Mouse (Mus musculus) intestine, embryonic 14.5 days (tissue): Measurements from ENCODE around the gene Scn4b. TPM values are rescaled to one million over a fixed set of nuclear protein-coding genes. Genes with fewer than 3 reads are reported as not detected.

Experiments
- ATAC-seq: fragments of 200-750 bp; cut with Nextera tagmentation; replicated peaks from 2 replicates; pipeline ENCODE4 v1.8.0; 2017; ENCODE audit warnings: low read depth, moderate number of reproducible peaks, moderate TSS enrichment, moderate library complexity; ENCODE audit not compliant: low FRiP score, low TSS enrichment
- DNase-seq: peaks from one replicate; pipeline ENCODE4 v3.0.0-alpha.2; 2018; ENCODE audit warnings: low spot score
- H3K27ac ChIP-seq: fragments of 300-500 bp; sonication (generic); 2 replicates; pipeline ENCODE4 v1.5.1; 2014; ENCODE audit warnings: low read depth, mild to moderate bottlenecking, control low read depth
- H3K27me3 ChIP-seq: fragments of 300-500 bp; sonication (generic); replicated peaks from 2 replicates; pipeline ENCODE4 v1.6.1; 2014; ENCODE audit warnings: low read length, control low read depth; ENCODE audit not compliant: control insufficient read depth, insufficient read depth
- H3K36me3 ChIP-seq: fragments of 300-500 bp; sonication (generic); 2 replicates; pipeline ENCODE4 v1.6.1; 2014; ENCODE audit warnings: low read length, control low read depth; ENCODE audit not compliant: control insufficient read depth, insufficient read depth
- H3K4me1 ChIP-seq: fragments of 300-500 bp; sonication (generic); replicated peaks from 2 replicates; pipeline ENCODE4 v1.6.1; 2014; ENCODE audit warnings: low read length, control low read depth, mixed read lengths; ENCODE audit not compliant: control insufficient read depth, insufficient read depth
- H3K4me2 ChIP-seq: fragments of 300-500 bp; sonication (generic); 2 replicates; pipeline ENCODE4 v1.6.1; 2014; ENCODE audit warnings: low read length
- H3K4me3 ChIP-seq: fragments of 300-500 bp; sonication (generic); 2 replicates; pipeline ENCODE4 v1.5.1; 2014; ENCODE audit warnings: low read depth, low read length, control low read depth, mixed read lengths
- H3K9ac ChIP-seq: fragments of 300-500 bp; sonication (generic); 2 replicates; pipeline ENCODE4 v1.6.1; 2014; ENCODE audit warnings: mild to moderate bottlenecking, low read length
- H3K9me3 ChIP-seq: fragments of 300-500 bp; sonication (generic); 2 replicates; pipeline ENCODE4 v1.6.1; 2016; ENCODE audit warnings: low read length, control low read depth; ENCODE audit not compliant: control insufficient read depth
- WGBS: fragments of 180-500 bp; shearing (Covaris S2); extraction: QIAGEN DNeasy Blood & Tissue Kit; methylation state at CpG from one replicate; pipeline ENCODE4 v1.1.7; 2014; 5-methylcytosine and 5-hydroxymethylcytosine counted together
- polyA plus RNA-seq: library from polyadenylated mRNA; unstranded; fragments of >200 nt; fragmentation: Nextera tagmentation; extraction: Ambion mirVana; gene quantifications from 2 replicates; pipeline ENCODE4 v1.2.1, GENCODE M21; 2014

Scn4b gene
- polyA plus RNA-seq, 1 experiment from 2014 or later: not detected

DNA sequence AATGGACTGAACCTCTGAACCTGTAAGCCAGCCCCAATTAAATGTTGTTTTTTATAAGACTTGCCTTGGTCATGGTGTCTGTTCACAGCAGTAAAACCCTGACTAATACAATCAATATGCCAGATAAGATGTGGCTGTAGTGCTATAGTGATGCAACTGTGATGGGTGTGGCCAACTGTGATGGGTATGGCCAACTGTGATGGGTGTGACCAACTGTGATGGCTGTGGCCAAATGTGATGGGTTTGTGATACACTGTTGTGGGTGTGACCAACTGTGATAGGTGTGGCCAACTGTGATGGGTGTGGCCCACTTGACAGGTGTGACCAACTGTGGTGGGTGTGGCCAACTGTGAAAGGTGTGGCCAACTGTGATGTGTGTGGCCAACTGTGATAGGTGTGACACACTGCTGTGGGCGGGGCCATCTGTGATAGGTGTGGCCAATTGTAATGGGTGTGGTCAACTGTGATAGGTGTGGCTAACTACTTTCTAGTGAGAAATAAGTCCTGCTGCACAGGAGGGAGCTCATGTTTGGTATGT is 32.9 kb downstream of the Scn4b start:
- no peaks in the 10 kb centered on the region for H3K27me3 ChIP-seq
- ATAC-seq (no peak), DNase-seq (no peak)
- H3K27ac ChIP-seq: no peak overlapping the region
- no peak overlapping the region for H3K4me2 ChIP-seq
- no peak overlapping the region for H3K9ac ChIP-seq
- H3K9me3 ChIP-seq: 0 out of 2 replicates have a peak, but pooled peaks cover 2% of the 10 kb centered on the region
- H3K4me1 ChIP-seq: no peaks in the 10 kb centered on the region
- H3K36me3 ChIP-seq: no peaks in the 10 kb centered on the region
- no peak overlapping the region for H3K4me3 ChIP-seq
- WGBS: 83% methylated on average over 1 of the region's 1 CpGs

- H3K4me1 ChIP-seq: no peaks in the 10 kb centered on the region
- DNase-seq (no peak), ATAC-seq (no peak)
- no peak overlapping the region for H3K27ac ChIP-seq
- no peaks in the 10 kb centered on the region for H3K27me3 ChIP-seq
- H3K9ac ChIP-seq: no peak overlapping the region
- no peak overlapping the region for H3K4me2 ChIP-seq
- no peak overlapping the region for H3K4me3 ChIP-seq
- WGBS: 61% methylated on average over 3 of the region's 3 CpGs
- H3K9me3 ChIP-seq: 0 out of 2 replicates have a peak, but pooled peaks cover 2% of the 10 kb centered on the region
- no peaks in the 10 kb centered on the region for H3K36me3 ChIP-seq
Measured at GRCm38 (mm10) chr9:45173475-45173874, 35.3 kb downstream of the Scn4b start.

- ATAC-seq (no peak), DNase-seq (no peak)
- Histone ChIP-seq H3K4me2 (no peak overlapping the region), H3K36me3 (no peaks in the 10 kb centered on the region), H3K27ac (no peak overlapping the region), H3K27me3 (no peaks in the 10 kb centered on the region), H3K9me3 (no peaks in the 10 kb centered on the region), H3K4me1 (no peaks in the 10 kb centered on the region), H3K4me3 (no peak overlapping the region), H3K9ac (no peak overlapping the region)
- WGBS: 85% methylated on average over 5 of the region's 5 CpGs
Measured at GRCm38 (mm10) chr9:45179282-45179681, 41.1 kb downstream of the Scn4b start.

- Histone ChIP-seq H3K9ac (no peak within 1 kb of the TSS), H3K4me3 (no peak within 1 kb of the TSS), H3K9me3 (no peaks in the 10 kb centered on the region), H3K36me3 (no peaks in the 10 kb centered on the region), H3K27me3 (no peaks in the 10 kb centered on the region), H3K4me2 (no peak within 1 kb of the TSS), H3K27ac (no peak within 1 kb of the TSS), H3K4me1 (no peaks in the 10 kb centered on the region)
- WGBS: 14% methylated on average over 2 of the region's 2 CpGs
- ATAC-seq (no peak), DNase-seq (no peak)
Measured at GRCm38 (mm10) chr9:45181770-45182169, 43.6 kb downstream of the Scn4b start, which contains the start of gene BC049352. Gene BC049352, plus strand, starts transcription at chr9:45182007.

GRCm38 (mm10) chr9:45182521-45182920 is 44.3 kb downstream of the Scn4b start:
- Histone ChIP-seq H3K27ac (no peak overlapping the region), H3K9ac (no peak overlapping the region), H3K9me3 (no peaks in the 10 kb centered on the region), H3K27me3 (no peaks in the 10 kb centered on the region), H3K36me3 (no peaks in the 10 kb centered on the region), H3K4me2 (no peak overlapping the region), H3K4me3 (no peak overlapping the region), H3K4me1 (no peaks in the 10 kb centered on the region)
- 52% methylated on average over 3 of the region's 3 CpGs for WGBS
- DNase-seq (no peak), ATAC-seq (no peak)

DNA sequence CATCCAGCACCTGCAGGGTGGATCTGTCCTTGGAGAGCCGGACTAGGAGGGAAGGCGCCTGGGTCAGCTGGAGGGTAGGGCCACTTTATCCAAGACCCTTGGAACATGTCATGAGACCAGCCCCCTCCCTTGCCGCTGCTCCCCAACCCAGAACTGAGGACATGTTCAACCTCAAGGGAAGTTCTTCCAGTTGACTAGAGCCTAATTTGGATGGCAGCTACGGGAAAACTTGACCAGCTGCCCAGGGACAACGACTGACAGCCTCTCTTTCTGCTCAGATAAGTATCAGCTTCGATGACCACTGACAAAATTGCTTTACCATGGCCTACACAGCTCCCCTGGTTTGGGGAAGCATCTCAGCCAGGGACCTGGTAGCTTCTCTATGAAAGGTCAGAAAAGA is 45.1 kb downstream of the Scn4b start:
- Histone ChIP-seq H3K4me2 (no peak overlapping the region), H3K4me1 (no peaks in the 10 kb centered on the region), H3K4me3 (no peak overlapping the region), H3K27ac (no peak overlapping the region), H3K36me3 (no peaks in the 10 kb centered on the region), H3K9ac (no peak overlapping the region), H3K9me3 (no peaks in the 10 kb centered on the region), H3K27me3 (no peaks in the 10 kb centered on the region)
- no peak for DNase-seq
- no peak for ATAC-seq
- WGBS: 86% methylated on average over 6 of the region's 6 CpGs

DNA sequence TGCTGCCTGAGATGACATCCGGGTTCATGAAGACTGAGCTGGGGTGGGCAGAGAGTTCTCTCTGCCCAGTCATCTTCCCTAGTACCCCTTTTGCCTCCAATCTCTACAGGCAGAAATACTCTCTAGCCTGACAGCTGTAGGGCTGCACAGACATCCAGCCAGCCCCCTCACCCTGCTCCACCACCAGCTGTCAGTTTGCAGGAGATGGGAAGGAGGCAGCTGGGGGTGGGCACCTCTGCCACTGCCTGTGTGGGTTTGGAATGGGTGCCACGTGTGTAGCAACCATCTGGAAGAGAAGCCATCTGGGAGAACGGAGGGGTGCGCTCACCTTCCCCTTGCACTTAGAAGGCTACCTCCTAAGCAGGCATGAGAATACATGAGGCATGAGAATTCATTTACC is 47.1 kb downstream of the Scn4b start:
- DNase-seq (no peak), ATAC-seq (no peak)
- no peaks in the 10 kb centered on the region for H3K9me3 ChIP-seq
- no peaks in the 10 kb centered on the region for H3K27me3 ChIP-seq
- no peak overlapping the region for H3K27ac ChIP-seq
- H3K4me1 ChIP-seq: no peaks in the 10 kb centered on the region
- H3K4me3 ChIP-seq: no peak overlapping the region
- no peak overlapping the region for H3K4me2 ChIP-seq
- H3K9ac ChIP-seq: no peak overlapping the region
- WGBS: 74% methylated on average over 4 of the region's 4 CpGs
- H3K36me3 ChIP-seq: no peaks in the 10 kb centered on the region

DNA sequence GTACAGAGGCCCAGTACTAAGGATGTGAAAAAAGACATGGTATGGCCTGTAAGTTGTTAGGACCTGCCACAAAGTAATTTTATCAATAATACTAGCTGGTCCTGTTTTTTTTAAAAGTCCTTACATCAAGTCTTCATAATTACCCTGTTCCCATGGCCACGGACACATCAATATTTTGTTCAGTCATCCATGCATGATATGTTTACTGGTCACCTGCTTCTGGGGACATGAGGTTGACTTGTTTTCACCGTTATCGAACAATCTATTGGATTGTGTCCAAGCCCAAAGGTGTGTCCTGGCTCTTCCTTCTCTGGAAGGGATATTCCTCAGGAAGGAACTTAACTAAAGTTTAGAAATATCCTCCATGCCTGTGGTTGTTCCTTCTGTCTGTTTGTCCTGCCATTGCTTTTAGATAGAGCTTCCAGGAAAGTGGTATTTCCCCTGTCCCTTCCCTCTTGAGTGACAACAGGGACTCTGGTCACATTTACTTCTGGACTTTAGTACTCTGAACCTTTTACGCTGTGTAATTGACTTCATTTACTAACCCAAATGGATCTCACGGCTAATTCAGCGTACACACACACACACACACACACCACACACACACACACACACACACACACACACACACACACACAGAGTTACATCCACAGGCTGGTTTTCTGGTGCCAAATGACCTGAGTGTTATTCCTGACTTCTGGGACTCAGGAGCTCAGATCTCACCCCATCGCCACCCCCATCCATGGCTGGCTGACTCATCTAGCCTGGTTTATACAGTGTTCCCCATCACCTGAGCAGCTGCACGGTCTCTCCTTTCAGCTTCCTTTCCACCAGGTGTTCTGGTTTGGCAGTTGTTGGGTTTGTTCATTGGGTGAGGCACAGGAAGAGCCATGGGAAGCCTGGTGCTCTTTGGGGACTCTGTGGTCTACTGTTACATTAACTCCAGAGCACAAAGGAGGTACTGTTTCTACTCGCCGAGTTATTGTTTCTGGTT is 50.7 kb downstream of the Scn4b start:
- H3K4me1 ChIP-seq: no peaks in the 10 kb centered on the region

More for the DNA sequence above, 50.7 kb downstream of the Scn4b start:
- Histone ChIP-seq H3K27ac (no peak overlapping the region), H3K4me2 (no peak overlapping the region), H3K27me3 (no peaks in the 10 kb centered on the region), H3K9me3 (no peaks in the 10 kb centered on the region), H3K4me3 (no peak overlapping the region), H3K9ac (no peak overlapping the region), H3K36me3 (no peaks in the 10 kb centered on the region)
- DNase-seq (no peak), ATAC-seq (no peak)
- 88% methylated on average over 10 of the region's 10 CpGs for WGBS
